In the genomic region with DNA sequence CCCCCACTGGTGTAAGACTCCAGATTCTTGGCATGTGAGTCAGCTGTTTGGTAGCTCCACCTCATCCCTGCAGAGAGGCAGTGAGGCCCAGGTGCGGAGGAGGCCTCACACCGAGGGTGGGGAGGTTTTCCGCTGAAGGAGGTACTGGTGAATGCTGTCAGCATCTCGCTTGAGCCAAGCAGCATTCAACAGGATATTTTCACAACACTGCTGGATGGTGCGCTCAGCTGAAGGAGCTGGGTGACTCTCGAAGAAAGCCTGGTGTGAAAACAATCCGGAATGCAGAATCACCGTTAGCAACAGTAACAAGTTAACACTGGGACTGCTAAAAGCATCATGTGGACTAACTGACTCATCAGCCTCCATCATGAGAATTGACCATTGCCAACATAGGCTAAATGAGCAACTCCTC, we compare ENCODE assay signal across 10 mouse cellular contexts. TPM values are rescaled to one million over a fixed set of nuclear protein-coding genes. Genes with fewer than 3 reads are reported as not detected.
DNase-seq lines count a peak whose midpoint lies in the region; ATAC-seq and TF ChIP-seq lines count a peak whose summit lies in the region.
"Had no signal": no experiment of that assay in that cellular context is flagged by ENCODE, and none has a peak within 500 bp of the region (broad histone marks: within the 10 kb centered on the region; RNA-seq: fewer than 3 reads in every experiment).

No protein-coding gene starts in this region.

- no peak for TF ChIP-seq CTCF in stomach, postnatal 0 days (IDR thresholded peaks at IDR 0.05; ENCODE audit: low read depth)

- 0 out of 2 replicates have a peak overlapping the region, but pooled peaks have one; percentile 8 for H3K27ac ChIP-seq in stomach, postnatal 0 days (replicated peaks)

- H3K36me3 ChIP-seq in stomach, postnatal 0 days (ENCODE audit: control insufficient read depth, insufficient read depth, low read length) = peaks cover 13% of the 10 kb centered on the region

- no peak overlapping the region for H3K9ac ChIP-seq in stomach, postnatal 0 days (ENCODE audit: low read length)

- peak; percentile 64 for ATAC-seq in stomach, postnatal 0 days (ENCODE audit: low FRiP score, low TSS enrichment)
- ATAC-seq in CD4-positive, CD25-positive, alpha-beta regulatory T cell, adult 4 months = no peak

- WGBS in stomach, postnatal 0 days = 56% methylated on average over 8 of the region's 8 CpGs

- no peaks in the 10 kb centered on the region for H3K27me3 ChIP-seq in stomach, postnatal 0 days (ENCODE audit: control insufficient read depth, insufficient read depth, low read length)

- H3K4me1 ChIP-seq in stomach, postnatal 0 days (replicated peaks; ENCODE audit: control insufficient read depth, insufficient read depth) = no peaks in the 10 kb centered on the region

- no peak overlapping the region for H3K4me2 ChIP-seq in stomach, postnatal 0 days (replicated peaks; ENCODE audit: low read depth)

- TF ChIP-seq EP300 in stomach, postnatal 0 days (optimal IDR thresholded peaks at IDR 0.05) = no peak

- H3K4me3 ChIP-seq in stomach, postnatal 0 days (ENCODE audit: low read depth, low read length) = no peak overlapping the region

- H3K9me3 ChIP-seq in stomach, postnatal 0 days (ENCODE audit: control insufficient read depth, low read length) = no peaks in the 10 kb centered on the region

- DNase-seq in cerebellum, adult 18-20 months = peak; percentile 17 to 39
- no peak for DNase-seq in cerebellum, adult 8-10 months
- peak; percentile 83 for DNase-seq in right cerebral cortex, adult 18-20 months
- DNase-seq in right cerebral cortex, postnatal 4 days = no peak
- peak; percentile 23 to 81 for DNase-seq in left cerebral cortex, adult 8-10 months (ENCODE audit: low spot score in 2 of 2)
- peak; percentile 43 for DNase-seq in stomach, postnatal 0 days (ENCODE audit: low spot score)
- no peak for DNase-seq in kidney, adult 9 months
- DNase-seq: adrenal gland, adult 8-10 months; kidney, postnatal 4 days had no signal

RNA-seq across cellular contexts. Expression of a gene that starts 19.3 kb away (rescaled TPM):
- total RNA-seq in left cerebral cortex, adult 8-10 months (2022) = 100 to 1,000 TPM; 114 to 121 (median 120) TPM
- polyA plus RNA-seq in stomach, postnatal 0 days (2015; fragmentation: Nextera tagmentation; extraction: Ambion mirVana) = 18.5 and 19.2 TPM in 2 replicates
- polyA plus RNA-seq in CD4-positive, CD25-positive, alpha-beta regulatory T cell, adult 4 months (2017; shearing (Covaris generic)) = 10 to 100 TPM; 23.5 to 33.4 TPM

RNA-seq across cellular contexts. Expression of a gene that starts 55.7 kb away (rescaled TPM):
- total RNA-seq in left cerebral cortex, adult 8-10 months (2022) = 10 to 100 TPM; 54.8 to 63.2 (median 59.6) TPM
- 1.8 and 2.4 TPM in 2 replicates for polyA plus RNA-seq in stomach, postnatal 0 days (2015; fragmentation: Nextera tagmentation; extraction: Ambion mirVana)
- polyA plus RNA-seq in CD4-positive, CD25-positive, alpha-beta regulatory T cell, adult 4 months (2017; shearing (Covaris generic)) = under 1 TPM in 1 of 2 experiments, not detected in 1; 0.09 TPM

Comparison
In these comparisons a context has a peak if more than half of its experiments do, and no peak if none do; other contexts are left out.
1. DNase-seq: peak in cerebellum, adult 18-20 months (2 of 2), right cerebral cortex, adult 18-20 months (single experiment), left cerebral cortex, adult 8-10 months (2 of 2) and stomach, postnatal 0 days (single experiment); none in cerebellum, adult 8-10 months (single experiment), right cerebral cortex, postnatal 4 days (single experiment) and kidney, adult 9 months (single experiment).